Mouse (Mus musculus) embryo, embryonic 11.5 days (tissue): ENCODE data around the gene Map7d1.

Experiments used
- DNase-seq: peaks from one replicate; pipeline ENCODE4 v3.0.0-alpha.2; 2012; ENCODE audit warnings: low read depth, low spot score

Map7d1 gene

GRCm38 (mm10) chr4:126202303-126203181 is 53.6 kb downstream of the Map7d1 start, which contains the start of gene Thrap3:
TSS of gene Thrap3 (minus strand) at chr4:126202760.
- peak; percentile 97 for DNase-seq

- peak; percentile 24 for DNase-seq
Observed at GRCm38 (mm10) chr4:126201514-126202302, 54.4 kb downstream of the Map7d1 start.

- DNase-seq, result no peak
Observed at GRCm38 (mm10) chr4:126200656-126201055, 55.5 kb downstream of the Map7d1 start.

- no peak for DNase-seq
Observed at GRCm38 (mm10) chr4:126200036-126200435, 56.1 kb downstream of the Map7d1 start.

GRCm38 (mm10) chr4:126199556-126199955 is 56.6 kb downstream of the Map7d1 start:
- DNase-seq, result no peak

- no peak for DNase-seq
Observed at GRCm38 (mm10) chr4:126197485-126197884, 58.7 kb downstream of the Map7d1 start.

GRCm38 (mm10) chr4:126194916-126195315 is 61.2 kb downstream of the Map7d1 start:
- no peak for DNase-seq

- no peak for DNase-seq
Observed at GRCm38 (mm10) chr4:126194216-126194615, 61.9 kb downstream of the Map7d1 start.

- DNase-seq, result no peak
Observed at GRCm38 (mm10) chr4:126190636-126191035, 65.5 kb downstream of the Map7d1 start.

- no peak for DNase-seq
Observed at GRCm38 (mm10) chr4:126187096-126187495, 69.0 kb downstream of the Map7d1 start.

- DNase-seq, result no peak
Observed at GRCm38 (mm10) chr4:126183034-126183433, 73.1 kb downstream of the Map7d1 start.
